Mouse (Mus musculus) left cerebral cortex, postnatal 25 days (tissue): ENCODE data around the gene Rtn4. TPM values are rescaled to one million over a fixed set of nuclear protein-coding genes. Genes with fewer than 3 reads are reported as not detected.
A peak's percentile ranks its signal among the peaks of the same experiment; 100 is the strongest.

Source experiments
- DNase-seq, 2 experiments: peaks; one replicate each; pipeline ENCODE4 v3.0.0; 2022; ENCODE audit warnings: low spot score in 2 of 2, mixed read lengths in 1 of 2
- intact Hi-C: fragments of 180-260 bp; cut with DNase I; formaldehyde crosslinking; loops from one replicate; pipeline ENCODE4 v1.15.1; 2025
- total RNA-seq, 2 experiments: library from RNA; stranded (reverse); gene quantifications; 2 replicates each; pipeline ENCODE4 v1.2.3; 2021

Gene Rtn4
- total RNA-seq, 2 experiments from 2014 or later, result 694 to 720 TPM

GRCm38 (mm10) chr11:29705263-29705662 lies 12.5 kb downstream of the Rtn4 start:
- intact Hi-C loops, result no loop called here
- no peak for DNase-seq

GRCm38 (mm10) chr11:29706845-29707244 lies 14.1 kb downstream of the Rtn4 start:
- DNase-seq, result no peak
- intact Hi-C loops, result no loop called here

GRCm38 (mm10) chr11:29709512-29709911 lies 16.8 kb downstream of the Rtn4 start:
- DNase-seq, result no peak
- intact Hi-C loops, result no loop called here

GRCm38 (mm10) chr11:29714114-29714513 lies 21.4 kb downstream of the Rtn4 start:
- intact Hi-C loops, result loop anchor here (10.0 kb wide), 1 partner anchor 391 kb away; no protein-coding TSS in a partner anchor
- DNase-seq, result no peak

GRCm38 (mm10) chr11:29714789-29715188 lies 22.0 kb downstream of the Rtn4 start:
- DNase-seq, result peak in 1 of 2 experiments; percentile 64
- intact Hi-C loops, result loop anchor here (10.0 kb wide), 1 partner anchor 390 kb away; no protein-coding TSS in a partner anchor

- no peak for DNase-seq
- intact Hi-C loops, result loop anchor here (10.0 kb wide), 1 partner anchor 389 kb away; no protein-coding TSS in a partner anchor
These were observed 22.8 kb downstream of the Rtn4 start for GRCm38 (mm10) chr11:29715499-29715898.

GRCm38 (mm10) chr11:29718541-29718940 lies 25.8 kb downstream of the Rtn4 start:
- peak; percentile 67 to 75 for DNase-seq
- intact Hi-C loops, result loop anchor here (10.0 kb wide), 1 partner anchor 386 kb away; no protein-coding TSS in a partner anchor

GRCm38 (mm10) chr11:29719597-29719996 lies 26.9 kb downstream of the Rtn4 start:
- intact Hi-C loops, result loop anchor here (10.0 kb wide), 1 partner anchor 385 kb away; no protein-coding TSS in a partner anchor

GRCm38 (mm10) chr11:29724213-29724612 lies 31.5 kb downstream of the Rtn4 start:
- intact Hi-C loops, result loop anchor here (5.0 kb wide), 1 partner anchor 53 kb away; no protein-coding TSS in a partner anchor
- no peak for DNase-seq

More at GRCm38 (mm10) chr11:29719597-29719996, 26.9 kb downstream of the Rtn4 start:
- DNase-seq, result no peak

GRCm38 (mm10) chr11:29725167-29725566 lies 32.4 kb downstream of the Rtn4 start:
- DNase-seq, result peak in 1 of 2 experiments; percentile 70
- intact Hi-C loops, result loop anchor here (1.0 kb wide), 1 partner anchor 70 kb away; no protein-coding TSS in a partner anchor

GRCm38 (mm10) chr11:29725610-29726009 lies 32.9 kb downstream of the Rtn4 start:
- intact Hi-C loops, result loop anchor here (1.0 kb wide), 1 partner anchor 70 kb away; no protein-coding TSS in a partner anchor
- no peak for DNase-seq

- intact Hi-C loops, result no loop called here
- no peak for DNase-seq
These were observed 35.2 kb downstream of the Rtn4 start for GRCm38 (mm10) chr11:29727901-29728300.

- DNase-seq, result no peak
- intact Hi-C loops, result no loop called here
These were observed 47.0 kb downstream of the Rtn4 start for GRCm38 (mm10) chr11:29739752-29740151.

GRCm38 (mm10) chr11:29744760-29745430 lies 52.1 kb downstream of the Rtn4 start:
- intact Hi-C loops, result loop anchor here (5.0 kb wide), 1 partner anchor 42 kb away; no protein-coding TSS in a partner anchor
- DNase-seq, result no peak

- no peak for DNase-seq
- intact Hi-C loops, result loop anchor here (5.0 kb wide), 1 partner anchor 42 kb away; no protein-coding TSS in a partner anchor
These were observed 52.8 kb downstream of the Rtn4 start for GRCm38 (mm10) chr11:29745513-29745912.

- no peak for DNase-seq
- intact Hi-C loops, result loop anchor here (5.0 kb wide), 1 partner anchor 41 kb away; no protein-coding TSS in a partner anchor
These were observed 53.5 kb downstream of the Rtn4 start for GRCm38 (mm10) chr11:29746203-29746602.

- intact Hi-C loops, result loop anchor here (5.0 kb wide), 1 partner anchor 40 kb away; no protein-coding TSS in a partner anchor
- peak in 1 of 2 experiments; percentile 60 for DNase-seq
These were observed 54.6 kb downstream of the Rtn4 start for GRCm38 (mm10) chr11:29747365-29747764.

- no peak for DNase-seq
- intact Hi-C loops, result loop anchor here (5.0 kb wide), 1 partner anchor 39 kb away; no protein-coding TSS in a partner anchor
These were observed 55.1 kb downstream of the Rtn4 start for GRCm38 (mm10) chr11:29747881-29748280.

- intact Hi-C loops, result loop anchor here (5.0 kb wide), 1 partner anchor 38 kb away; no protein-coding TSS in a partner anchor
- no peak for DNase-seq
These were observed 56.2 kb downstream of the Rtn4 start for GRCm38 (mm10) chr11:29748750-29749467.

- no peak for DNase-seq
- intact Hi-C loops, result loop anchor here (5.0 kb wide), 1 partner anchor 38 kb away; no protein-coding TSS in a partner anchor
These were observed 56.7 kb downstream of the Rtn4 start for GRCm38 (mm10) chr11:29749468-29749829.
